Mouse (Mus musculus): Measurements from ENCODE around the gene Cyp46a1. TPM values are rescaled to one million over a fixed set of nuclear protein-coding genes. Genes with fewer than 3 reads are reported as not detected.

Gene Cyp46a1
- total RNA-seq (2023), result not detected

GRCm38 (mm10) chr12:108333895-108334445, at the start of gene Cyp46a1:
Cyp46a1 (plus strand) TSS chr12:108334381.

DNA sequence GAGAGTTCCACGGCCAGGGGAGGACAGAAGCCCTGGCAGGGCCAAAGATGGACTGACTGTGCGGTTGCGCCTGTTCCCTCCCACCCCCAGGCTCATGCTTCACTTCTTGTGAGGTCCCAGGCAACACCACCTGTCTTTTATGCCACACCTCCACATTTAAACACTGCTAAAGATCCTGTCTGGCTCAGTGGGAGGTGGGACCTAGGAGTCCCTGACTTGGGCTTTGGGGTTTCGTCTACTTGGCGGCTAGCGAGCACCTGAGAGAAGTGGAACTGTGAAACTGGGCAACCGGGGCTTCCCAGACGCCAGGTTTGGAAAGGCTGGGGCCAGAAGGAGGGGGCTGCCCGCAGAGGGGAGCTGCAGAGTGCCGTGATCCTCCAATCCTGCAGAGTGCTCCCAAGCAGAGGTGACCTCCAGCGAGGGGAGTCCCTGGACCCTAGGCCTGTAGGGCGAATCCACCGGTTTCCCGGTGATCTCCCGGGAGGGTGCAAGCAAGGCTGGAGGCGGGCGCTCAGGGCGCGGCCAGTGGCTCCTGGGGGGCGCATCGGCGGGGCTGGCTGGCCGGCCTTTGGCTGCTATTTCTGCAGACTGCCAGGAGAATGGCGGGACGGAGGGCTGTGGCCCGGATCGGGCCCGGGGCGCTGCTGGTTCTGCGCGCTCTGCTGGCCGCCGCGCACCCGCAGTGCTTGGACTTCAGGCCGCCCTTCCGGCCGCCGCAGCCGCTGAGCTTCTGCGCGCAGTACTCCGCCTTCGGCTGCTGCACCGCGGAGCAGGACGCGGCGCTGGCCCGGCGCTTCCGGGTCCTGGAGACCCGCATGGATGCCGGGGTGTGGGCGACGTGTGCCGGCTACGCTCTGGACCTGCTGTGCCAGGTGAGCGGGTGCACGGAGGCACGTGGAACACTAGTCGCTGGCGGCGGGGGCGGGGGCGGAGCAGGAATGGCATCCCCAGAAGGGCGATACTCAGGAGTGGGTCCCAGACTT, 28.1 kb upstream of the Cyp46a1 start, which contains the start of gene Hhipl1:
Hhipl1 (plus strand) TSS at position 459 of the 983 bp plus-strand sequence.

GRCm38 (mm10) chr12:108370596-108371428, 36.6 kb downstream of the Cyp46a1 start, which contains the start of gene Eml1:
Eml1 (plus strand) TSS chr12:108370957.

Other genes with a start within 250 kb of the Cyp46a1 start
- 10 to 100 TPM; 80.1 to 83.1 TPM for gene Setd3, start 155.1 kb upstream of the Cyp46a1 start, total RNA-seq (2023)
- gene Ccnk, start 154.8 kb upstream of the Cyp46a1 start, total RNA-seq (2023), result 10 to 100 TPM; 80.2 to 81.2 TPM
- gene Ccdc85c, start 59.0 kb upstream of the Cyp46a1 start, total RNA-seq (2023), result 1 to 10 TPM; 1.7 to 2.0 TPM
- not detected for gene Hhipl1, start 28.1 kb upstream of the Cyp46a1 start, total RNA-seq (2023)
- gene Eml1, start 36.6 kb downstream of the Cyp46a1 start, total RNA-seq (2023), result not detected
- gene Evl, start 220.3 kb downstream of the Cyp46a1 start, total RNA-seq (2023), result 100 to 1,000 TPM; 916 to 971 TPM

All from T-cell, adult 66 days (primary cell).